Mouse (Mus musculus) liver, adult (tissue): ENCODE results near the gene Zfp931.
"Not testable (repeated sequence)": the region's sequence is repeated elsewhere in the genome, so short reads cannot be mapped to it uniquely, and the experiment has no call there.

ENCODE experiments used
- GATA4 ChIP-seq: IDR thresholded peaks from 2 replicates; pipeline ENCODE4 v1.6.1; 2014; ENCODE audit warnings: mild to moderate bottlenecking, low read length; ENCODE audit not compliant: insufficient replicate concordance

The Zfp931 gene

DNA sequence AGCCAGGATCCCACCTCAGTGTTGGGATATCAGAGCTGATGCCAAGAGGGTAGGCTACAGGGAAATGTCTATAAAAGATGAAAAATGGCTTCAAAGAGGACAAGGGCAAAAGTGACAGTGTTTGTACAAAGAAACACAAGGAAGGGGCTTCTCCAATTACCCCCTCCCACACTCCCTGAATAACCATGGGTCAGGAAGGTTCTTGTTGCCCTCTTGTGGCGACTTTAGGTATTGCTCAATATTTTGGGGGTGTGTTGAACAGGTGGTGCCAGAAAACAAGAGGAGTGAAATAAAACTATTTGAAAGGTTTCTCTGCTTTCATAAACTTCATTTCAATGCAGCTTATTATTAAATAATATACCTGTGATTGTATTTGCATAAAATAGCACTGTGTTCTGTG lies 20.1 kb downstream of the Zfp931 start:
- no peak for TF ChIP-seq GATA4

GRCm38 (mm10) chr2:178023011-178023611 lies 55.2 kb downstream of the Zfp931 start, which contains the start of gene Zfp971:
Gene Zfp971, plus strand, starts transcription at chr2:178023284.
- TF ChIP-seq GATA4, result not testable (repeated sequence)
